Mouse (Mus musculus) erythroid progenitor cell, adult 5-6 weeks (primary cell): ENCODE measurements around the gene Tmem202. TPM values are rescaled to one million over a fixed set of nuclear protein-coding genes. Genes with fewer than 3 reads are reported as not detected.

ENCODE experiments used
- ATAC-seq: replicated peaks from 2 replicates; pipeline ENCODE4 v1.8.0; 2016; ENCODE audit warnings: moderate number of reproducible peaks, mild to moderate bottlenecking, moderate TSS enrichment, inconsistent platforms; ENCODE audit not compliant: poor library complexity, low FRiP score, severe bottlenecking
- total RNA-seq, 2 experiments: library from RNA; stranded (forward) in 1 of 2; stranded (reverse) in 1 of 2; fragments of 150-400 nt in 1 of 2; fragments of 186-747, 209-891 nt in 1 of 2; gene quantifications; 2 replicates each; pipeline versions ENCODE4 v1.2.3 to v1.2.4; 2015 to 2017; ENCODE audit warnings: low replicate concordance in 2 of 2

Tmem202 gene
- total RNA-seq, 2 experiments from 2014 or later = not detected

- 0 out of 2 replicates have a peak, but pooled peaks have one; percentile 45 for ATAC-seq
Observed at GRCm38 (mm10) chr9:59474838-59475237, 64.8 kb downstream of the Tmem202 start.

GRCm38 (mm10) chr9:59473171-59473570 lies 66.5 kb downstream of the Tmem202 start:
- ATAC-seq = no peak

- no peak for ATAC-seq
Observed at GRCm38 (mm10) chr9:59469446-59469845, 70.2 kb downstream of the Tmem202 start.

Other genes starting within 250 kb of the Tmem202 start
- 74.6 and 79.6 TPM in 2 replicates for gene Adpgk, start 248.3 kb downstream of the Tmem202 start, total RNA-seq (2015; ENCODE audit: low replicate concordance)
- gene Adpgk, start 248.3 kb downstream of the Tmem202 start, total RNA-seq (2017; ENCODE audit: low replicate concordance) = 35.3 and 57.7 TPM in 2 replicates
- gene Bbs4, start 186.3 kb downstream of the Tmem202 start, total RNA-seq (2015; ENCODE audit: low replicate concordance) = 5.9 TPM in 1 of 2 replicates, not detected in the other
- gene Bbs4, start 186.3 kb downstream of the Tmem202 start, total RNA-seq (2017; ENCODE audit: low replicate concordance) = 0.45 and 0.64 TPM in 2 replicates
- 59.1 and 63.7 TPM in 2 replicates for gene Arih1, start 53.2 kb downstream of the Tmem202 start, total RNA-seq (2015; ENCODE audit: low replicate concordance)
- gene Arih1, start 53.2 kb downstream of the Tmem202 start, total RNA-seq (2017; ENCODE audit: low replicate concordance) = 88.5 and 98.1 TPM in 2 replicates
- 19.7 and 23.4 TPM in 2 replicates for gene Hexa, start 307 bp downstream of the Tmem202 start, total RNA-seq (2015; ENCODE audit: low replicate concordance)
- gene Hexa, start 307 bp downstream of the Tmem202 start, total RNA-seq (2017; ENCODE audit: low replicate concordance) = 24.5 and 28.0 TPM in 2 replicates
- gene Celf6, start 38.1 kb upstream of the Tmem202 start, total RNA-seq (2015; ENCODE audit: low replicate concordance) = not detected in 2 replicates
- gene Celf6, start 38.1 kb upstream of the Tmem202 start, total RNA-seq (2017; ENCODE audit: low replicate concordance) = not detected in 2 replicates
- 15.1 and 18.0 TPM in 2 replicates for gene Parp6, start 77.4 kb upstream of the Tmem202 start, total RNA-seq (2015; ENCODE audit: low replicate concordance)
- 0.90 and 3.3 TPM in 2 replicates for gene Parp6, start 77.4 kb upstream of the Tmem202 start, total RNA-seq (2017; ENCODE audit: low replicate concordance)
- gene Pkm, start 116.5 kb upstream of the Tmem202 start, total RNA-seq (2015; ENCODE audit: low replicate concordance) = 26.4 and 30.6 TPM in 2 replicates
- 75.0 and 81.4 TPM in 2 replicates for gene Pkm, start 116.5 kb upstream of the Tmem202 start, total RNA-seq (2017; ENCODE audit: low replicate concordance)
- not detected in 2 replicates for gene Gramd2, start 140.3 kb upstream of the Tmem202 start, total RNA-seq (2015; ENCODE audit: low replicate concordance)
- 0.13 TPM in 1 of 2 replicates, not detected in the other for gene Gramd2, start 140.3 kb upstream of the Tmem202 start, total RNA-seq (2017; ENCODE audit: low replicate concordance)
- 0.36 and 3.8 TPM in 2 replicates for gene Senp8, start 210.9 kb upstream of the Tmem202 start, total RNA-seq (2015; ENCODE audit: low replicate concordance)
- gene Senp8, start 210.9 kb upstream of the Tmem202 start, total RNA-seq (2017; ENCODE audit: low replicate concordance) = 0.77 and 5.5 TPM in 2 replicates
- gene Myo9a, start 211.0 kb upstream of the Tmem202 start, total RNA-seq (2015; ENCODE audit: low replicate concordance) = 37.3 and 39.6 TPM in 2 replicates
- gene Myo9a, start 211.0 kb upstream of the Tmem202 start, total RNA-seq (2017; ENCODE audit: low replicate concordance) = 38.5 and 40.3 TPM in 2 replicates